Mouse (Mus musculus): ENCODE data around the gene Tagln. TPM values are rescaled to one million over a fixed set of nuclear protein-coding genes. Genes with fewer than 3 reads are reported as not detected.

Gene Tagln
- total and polyA plus RNA-seq, 3 experiments = 0.42 to 1.1 TPM; not detected in 1

GRCm38 (mm10) chr9:45915659-45916058 is 20.2 kb downstream of the Tagln start:
- Histone ChIP-seq H3K27me3 (ENCODE audit: control insufficient read depth in 1 of 2, insufficient read depth in 2 of 2, low read length in 2 of 2) (no peaks in the 10 kb centered on the region), H3K9ac (ENCODE audit: control insufficient read depth, low read depth, low read length, poor library complexity, severe bottlenecking) (no peak overlapping the region), H3K4me3 (ENCODE audit: control insufficient read depth in 1 of 2, insufficient read depth in 1 of 2, low read depth in 2 of 2, low read length in 2 of 2) (no peak overlapping the region), H3K79me2 (ENCODE audit: control insufficient read depth, insufficient read depth, low read length, poor library complexity) (no peaks in the 10 kb centered on the region), H3K27ac (ENCODE audit: control insufficient read depth, low read depth, low read length) (no peak overlapping the region), H3K36me3 (ENCODE audit: control insufficient read depth in 1 of 2, insufficient read depth in 2 of 2, low read length in 2 of 2) (peaks cover 0 to 3% of the 10 kb centered on the region in 2 experiments; a peak in 2 of 4 replicates), H3K9me3 (replicated peaks; ENCODE audit: insufficient read depth, low read length) (no peaks in the 10 kb centered on the region), H3K4me1 (ENCODE audit: control insufficient read depth in 1 of 2, insufficient read depth in 2 of 2, low read length in 2 of 2) (no peaks in the 10 kb centered on the region)
- TF ChIP-seq ZMIZ1 (IDR thresholded peaks at IDR 0.05; ENCODE audit: low read depth, low read length) (no peak), EP300 (IDR thresholded peaks at IDR 0.05; ENCODE audit: low read depth in 1 of 2, low read length in 2 of 2) (no peak), TAL1 (IDR thresholded peaks at IDR 0.05; ENCODE audit: low read length) (no peak), BHLHE40 (IDR thresholded peaks at IDR 0.05; ENCODE audit: borderline replicate concordance, low read depth, low read length) (no peak), HCFC1 (IDR thresholded peaks at IDR 0.05; ENCODE audit: low read depth, low read length) (no peak), MXI1 (IDR thresholded peaks at IDR 0.05; ENCODE audit: low read depth, low read length) (no peak), RCOR1 (IDR thresholded peaks at IDR 0.05; ENCODE audit: low read depth, low read length) (no peak), ZNF384 (IDR thresholded peaks at IDR 0.05; ENCODE audit: low read depth, low read length) (no peak), USF1 (IDR thresholded peaks at IDR 0.05; ENCODE audit: low read depth, low read length) (no peak), MEF2A (IDR thresholded peaks at IDR 0.05; ENCODE audit: extremely low read depth, insufficient replicate concordance, low read depth, low read length, poor library complexity, severe bottlenecking) (no peak), SMC3 (IDR thresholded peaks at IDR 0.05; ENCODE audit: low read depth, low read length) (no peak), GATA1 (IDR thresholded peaks at IDR 0.05; ENCODE audit: low read depth, low read length) (no peak), ZC3H11A (IDR thresholded peaks at IDR 0.05; ENCODE audit: low read depth, low read length) (no peak), GABPA (IDR thresholded peaks at IDR 0.05; ENCODE audit: low read depth, low read length) (no peak), NELFE (IDR thresholded peaks at IDR 0.05; ENCODE audit: low read depth, low read length) (no peak), E2F4 (IDR thresholded peaks at IDR 0.05; ENCODE audit: borderline replicate concordance, low read depth, low read length) (no peak)
- DNase-seq (ENCODE audit: low read depth, low spot score) = no peak

GRCm38 (mm10) chr9:45911673-45912072 is 24.2 kb downstream of the Tagln start:
- Histone ChIP-seq H3K4me1 (ENCODE audit: control insufficient read depth in 1 of 2, insufficient read depth in 2 of 2, low read length in 2 of 2) (peaks cover 0 to 8% of the 10 kb centered on the region in 2 experiments; a peak in 3 of 4 replicates), H3K4me3 (ENCODE audit: control insufficient read depth in 1 of 2, insufficient read depth in 1 of 2, low read depth in 2 of 2, low read length in 2 of 2) (no peak overlapping the region), H3K36me3 (ENCODE audit: control insufficient read depth in 1 of 2, insufficient read depth in 2 of 2, low read length in 2 of 2) (peaks cover 0 to 2% of the 10 kb centered on the region in 2 experiments; a peak in 3 of 4 replicates), H3K9ac (ENCODE audit: control insufficient read depth, low read depth, low read length, poor library complexity, severe bottlenecking) (no peak overlapping the region), H3K27ac (ENCODE audit: control insufficient read depth, low read depth, low read length) (no peak overlapping the region), H3K79me2 (ENCODE audit: control insufficient read depth, insufficient read depth, low read length, poor library complexity) (peaks cover 9% of the 10 kb centered on the region), H3K9me3 (replicated peaks; ENCODE audit: insufficient read depth, low read length) (no peaks in the 10 kb centered on the region), H3K27me3 (ENCODE audit: control insufficient read depth in 1 of 2, insufficient read depth in 2 of 2, low read length in 2 of 2) (no peaks in the 10 kb centered on the region)
- TF ChIP-seq E2F4 (IDR thresholded peaks at IDR 0.05; ENCODE audit: borderline replicate concordance, low read depth, low read length) (no peak), BHLHE40 (IDR thresholded peaks at IDR 0.05; ENCODE audit: borderline replicate concordance, low read depth, low read length) (no peak), HCFC1 (IDR thresholded peaks at IDR 0.05; ENCODE audit: low read depth, low read length) (no peak), ZKSCAN1 (IDR thresholded peaks at IDR 0.05; ENCODE audit: low read depth, low read length) (no peak), ZC3H11A (IDR thresholded peaks at IDR 0.05; ENCODE audit: low read depth, low read length) (peak; percentile 56), RAD21 (IDR thresholded peaks at IDR 0.05; ENCODE audit: low read depth, low read length) (peak; percentile 74), KAT2A (conservative IDR thresholded peaks at IDR 0.05; ENCODE audit: low read depth, low read length) (no peak), CHD2 (IDR thresholded peaks at IDR 0.05; ENCODE audit: low read length) (no peak), RCOR1 (IDR thresholded peaks at IDR 0.05; ENCODE audit: low read depth, low read length) (no peak), ZMIZ1 (IDR thresholded peaks at IDR 0.05; ENCODE audit: low read depth, low read length) (no peak), CTCF (IDR thresholded peaks at IDR 0.05 in 2 of 3, conservative IDR thresholded peaks at IDR 0.05 in 1 of 3; ENCODE audit: control insufficient read depth in 1 of 3, insufficient read depth in 1 of 3, low read depth in 2 of 3, low read length in 3 of 3, poor library complexity in 1 of 3, severe bottlenecking in 1 of 3) (peak; percentile 74 to 76 (median 74)), TBP (IDR thresholded peaks at IDR 0.05; ENCODE audit: low read depth, low read length) (no peak), SMC3 (IDR thresholded peaks at IDR 0.05; ENCODE audit: low read depth, low read length) (peak; percentile 69)
- peak; percentile 56 for DNase-seq (ENCODE audit: low read depth, low spot score)
